Mouse (Mus musculus): ENCODE results near the gene Klb. TPM values are rescaled to one million over a fixed set of nuclear protein-coding genes. Genes with fewer than 3 reads are reported as not detected.

Gene Klb
- total RNA-seq, 2 experiments from 2014 or later = 8.4 to 9.6 TPM

Other genes with a start within 250 kb of the Klb start
- 10 to 100 TPM; 53.1 to 67.7 TPM for gene Klhl5, start 240.8 kb upstream of the Klb start, total RNA-seq (2021)
- gene Wdr19, start 148.6 kb upstream of the Klb start, total RNA-seq (2021) = 1 to 10 TPM; 8.5 to 10.0 TPM
- 10 to 100 TPM; 42.2 to 51.1 TPM for gene Rfc1, start 12.6 kb upstream of the Klb start, total RNA-seq (2021)
- gene Rpl9, start 43.1 kb downstream of the Klb start, total RNA-seq (2021) = 1,000 to 10,000 TPM; 1,087 to 1,104 TPM
- 10 to 100 TPM; 57.5 to 57.9 TPM for gene Lias, start 43.2 kb downstream of the Klb start, total RNA-seq (2021)
- 10 to 100 TPM; 84.3 to 86.2 TPM for gene Ugdh, start 87.6 kb downstream of the Klb start, total RNA-seq (2021)
- gene Gm43552, start 144.5 kb downstream of the Klb start, total RNA-seq (2021) = 1 to 10 TPM in 1 of 2 experiments, not detected in 1; 6.0 TPM
- gene Smim14, start 188.9 kb downstream of the Klb start, total RNA-seq (2021) = 100 to 1,000 TPM; 155 to 187 TPM
- 10 to 100 TPM; 87.3 to 96.5 TPM for gene Ube2k, start 188.9 kb downstream of the Klb start, total RNA-seq (2021)